Mouse (Mus musculus): ENCODE measurements around the gene Epb41l1.

GRCm38 (mm10) chr2:156406987-156407386 lies 13.7 kb upstream of the Epb41l1 start:
- no peak for TF ChIP-seq GATA1 (IDR thresholded peaks at IDR 0.05; ENCODE audit: borderline replicate concordance, low read length)
- no peak for TF ChIP-seq FLI1 (IDR thresholded peaks at IDR 0.05; ENCODE audit: low read length)

Data from megakaryocyte, embryonic 14.5 days (primary cell).